Mouse (Mus musculus) embryonic facial prominence, embryonic 14.5 days (tissue): Measurements from ENCODE around the gene Sclt1. TPM values are rescaled to one million over a fixed set of nuclear protein-coding genes. Genes with fewer than 3 reads are reported as not detected.

Experiments
- ATAC-seq: fragments of 200-750 bp; cut with Nextera tagmentation; 2 replicates; pipeline ENCODE4 v1.8.0; 2017; ENCODE audit warnings: low read depth, moderate number of reproducible peaks, moderate TSS enrichment
- DNase-seq: peaks from one replicate; pipeline ENCODE4 v3.0.0-alpha.2; 2015; ENCODE audit warnings: low spot score
- H3K27ac ChIP-seq: fragments of 300-500 bp; sonication (generic); replicated peaks from 2 replicates; pipeline ENCODE4 v1.5.1; 2014; ENCODE audit warnings: low read depth, mild to moderate bottlenecking, low read length, moderate library complexity
- H3K27me3 ChIP-seq: fragments of 300-500 bp; sonication (generic); replicated peaks from 2 replicates; pipeline ENCODE4 v1.6.1; 2014; ENCODE audit warnings: low read length; ENCODE audit not compliant: control insufficient read depth, insufficient read depth
- H3K36me3 ChIP-seq: fragments of 300-500 bp; sonication (generic); 2 replicates; pipeline ENCODE4 v1.6.1; 2014; ENCODE audit warnings: low read length, mixed read lengths; ENCODE audit not compliant: control insufficient read depth, insufficient read depth
- H3K4me1 ChIP-seq: fragments of 300-500 bp; sonication (generic); 2 replicates; pipeline ENCODE4 v1.6.1; 2014; ENCODE audit warnings: antibody characterized with exemption, low read length; ENCODE audit not compliant: control insufficient read depth, insufficient read depth
- H3K4me2 ChIP-seq: fragments of 300-500 bp; sonication (generic); 2 replicates; pipeline ENCODE4 v1.6.1; 2014; ENCODE audit warnings: low read depth, mild to moderate bottlenecking, low read length, moderate library complexity, mixed read lengths
- H3K4me3 ChIP-seq: fragments of 300-500 bp; sonication (generic); 2 replicates; pipeline ENCODE4 v1.5.1; 2014; ENCODE audit warnings: low read depth, mild to moderate bottlenecking, low read length
- H3K9ac ChIP-seq: fragments of 300-500 bp; sonication (generic); 2 replicates; pipeline ENCODE4 v1.6.1; 2014; ENCODE audit warnings: low read depth, mild to moderate bottlenecking, low read length, moderate library complexity, mixed read lengths
- H3K9me3 ChIP-seq: fragments of 300-500 bp; sonication (generic); 2 replicates; pipeline ENCODE4 v1.6.1; 2016; ENCODE audit warnings: low read length; ENCODE audit not compliant: control insufficient read depth
- WGBS: fragments of 180-500 bp; shearing (Covaris S2); extraction: QIAGEN DNeasy Blood & Tissue Kit; methylation state at CpG from one replicate; pipeline ENCODE4 v1.1.7; 2014; 5-methylcytosine and 5-hydroxymethylcytosine counted together
- polyA plus RNA-seq: library from polyadenylated mRNA; unstranded; fragments of >200 nt; fragmentation: Nextera tagmentation; extraction: Ambion mirVana; gene quantifications from 2 replicates; pipeline ENCODE4 v1.2.1, GENCODE M21; 2014

Sclt1 gene
- polyA plus RNA-seq, 1 experiment from 2014 or later = 17.5 TPM

- Histone ChIP-seq H3K4me2 (no peak overlapping the region), H3K27me3 (no peaks in the 10 kb centered on the region), H3K4me1 (no peaks in the 10 kb centered on the region), H3K9me3 (peaks cover 4% of the 10 kb centered on the region; the same call in 1 of the 2 replicates), H3K9ac (no peak overlapping the region), H3K4me3 (no peak overlapping the region), H3K27ac (no peak overlapping the region), H3K36me3 (peaks cover 47% of the 10 kb centered on the region)
- ATAC-seq (no peak), DNase-seq (no peak)
- WGBS = 90% methylated on average over 9 of the region's 9 CpGs
Observed at GRCm38 (mm10) chr3:41613706-41614105, 128.6 kb downstream of the Sclt1 start.

DNA sequence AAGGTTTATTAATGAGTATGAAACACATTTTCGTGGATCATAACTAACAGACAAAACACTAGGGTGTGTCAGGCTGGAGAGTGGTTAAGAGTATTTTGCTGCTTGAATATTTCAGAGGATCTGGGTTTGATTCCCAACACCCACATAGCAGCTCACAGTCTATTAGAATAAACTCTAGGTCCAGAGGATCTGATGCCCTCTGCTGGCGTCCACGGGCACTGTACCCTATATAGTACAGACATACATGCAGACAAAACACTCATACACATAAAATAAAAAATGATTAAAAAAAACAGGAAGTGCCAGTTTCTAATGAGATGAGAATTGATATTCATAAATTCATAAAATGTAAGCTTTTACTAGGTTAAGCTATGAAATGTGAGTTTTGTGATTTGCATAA is 130.1 kb downstream of the Sclt1 start:
- no peaks in the 10 kb centered on the region for H3K4me1 ChIP-seq
- no peak for ATAC-seq

DNA sequence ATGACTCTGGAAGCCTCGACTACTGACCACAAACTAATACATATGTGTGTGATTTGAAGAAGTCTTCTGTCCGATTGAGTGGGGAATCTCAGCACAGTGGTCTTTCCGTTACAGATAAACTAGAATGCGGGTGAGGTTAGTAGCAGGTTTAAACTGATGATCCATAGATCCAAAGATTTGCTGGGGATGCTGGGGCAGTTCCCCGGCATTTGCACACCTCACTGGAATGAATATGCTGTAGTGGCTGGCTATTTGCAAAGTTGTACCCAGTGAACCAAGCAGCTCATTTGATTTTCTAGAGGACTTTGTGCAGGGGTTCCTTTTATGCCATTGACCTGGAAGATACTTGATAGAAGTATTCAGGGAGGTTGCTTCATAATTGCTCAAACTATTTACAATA is 133.2 kb downstream of the Sclt1 start:
- H3K27ac ChIP-seq = no peak overlapping the region
- ATAC-seq = no peak
- no peaks in the 10 kb centered on the region for H3K27me3 ChIP-seq
- H3K36me3 ChIP-seq = peaks cover 46% of the 10 kb centered on the region
- H3K4me3 ChIP-seq = no peak overlapping the region
- peaks cover 4% of the 10 kb centered on the region; the same call in 1 of the 2 replicates for H3K9me3 ChIP-seq
- no peak overlapping the region for H3K4me2 ChIP-seq
- H3K9ac ChIP-seq = no peak overlapping the region
- DNase-seq = no peak
- WGBS = 88% methylated on average over 5 of the region's 5 CpGs
- H3K4me1 ChIP-seq = no peaks in the 10 kb centered on the region; the same call in 1 of the 2 replicates

More for the DNA sequence above, 130.1 kb downstream of the Sclt1 start:
- DNase-seq = no peak
- Histone ChIP-seq H3K36me3 (peaks cover 47% of the 10 kb centered on the region), H3K4me2 (no peak overlapping the region), H3K9me3 (peaks cover 4% of the 10 kb centered on the region; the same call in 1 of the 2 replicates), H3K9ac (no peak overlapping the region), H3K27me3 (no peaks in the 10 kb centered on the region), H3K4me3 (no peak overlapping the region), H3K27ac (no peak overlapping the region)
- WGBS = 94% methylated on average over 3 of the region's 3 CpGs

DNA sequence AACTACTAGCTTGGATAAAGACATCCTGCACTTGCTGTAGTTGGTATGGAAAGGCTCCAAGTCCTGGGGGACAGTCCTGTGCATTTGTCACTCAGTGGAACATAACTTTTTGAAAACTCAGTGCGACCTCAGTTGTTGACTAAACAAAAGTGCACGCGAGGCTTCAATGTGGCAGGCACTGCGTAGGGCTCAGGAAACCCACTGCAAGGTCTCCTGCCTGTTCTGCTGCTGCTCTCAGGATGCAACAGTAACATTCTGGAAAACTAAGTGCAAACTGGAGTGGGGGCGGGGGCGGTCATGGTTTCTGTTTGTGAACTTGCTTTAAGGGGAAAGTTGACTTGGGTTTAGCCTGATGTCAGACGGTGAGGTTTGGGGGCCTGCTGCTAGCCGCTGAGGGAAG is 134.8 kb downstream of the Sclt1 start:
- Histone ChIP-seq H3K4me2 (no peak overlapping the region), H3K36me3 (peaks cover 30% of the 10 kb centered on the region), H3K27ac (no peak overlapping the region), H3K4me3 (no peak overlapping the region), H3K27me3 (no peaks in the 10 kb centered on the region), H3K9ac (no peak overlapping the region), H3K9me3 (peaks cover 4% of the 10 kb centered on the region; the same call in 1 of the 2 replicates), H3K4me1 (peaks cover 9% of the 10 kb centered on the region)
- ATAC-seq (no peak), DNase-seq (no peak)
- 88% methylated on average over 8 of the region's 8 CpGs for WGBS

- 89% methylated on average over 9 of the region's 9 CpGs for WGBS
- ATAC-seq (no peak), DNase-seq (no peak)
- H3K4me2 ChIP-seq = no peak overlapping the region
- H3K4me3 ChIP-seq = no peak overlapping the region
- H3K9me3 ChIP-seq = peaks cover 1% of the 10 kb centered on the region; the same call in 1 of the 2 replicates
- peaks cover 26% of the 10 kb centered on the region for H3K36me3 ChIP-seq
- H3K4me1 ChIP-seq = peaks cover 9% of the 10 kb centered on the region
- H3K27ac ChIP-seq = no peak overlapping the region
- H3K27me3 ChIP-seq = no peaks in the 10 kb centered on the region
- H3K9ac ChIP-seq = no peak overlapping the region
Observed at GRCm38 (mm10) chr3:41607050-41607449, 135.3 kb downstream of the Sclt1 start.

DNA sequence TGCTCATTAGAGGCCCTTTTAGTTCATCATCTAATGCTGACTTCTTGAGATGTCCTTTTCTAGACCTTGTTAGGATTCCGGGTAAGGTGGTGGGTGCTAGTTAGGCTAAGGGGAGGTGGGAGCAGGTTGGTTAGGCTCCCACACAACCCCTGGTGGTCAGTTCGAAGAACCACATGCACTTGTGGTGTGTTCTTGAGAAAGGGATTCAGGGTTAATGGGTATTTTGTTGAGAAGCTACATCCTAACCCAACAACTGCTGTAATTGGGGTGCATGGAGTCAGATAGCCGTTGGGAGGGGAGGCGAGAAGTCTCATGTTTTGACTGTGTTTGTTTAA is 136.0 kb downstream of the Sclt1 start:
- H3K9me3 ChIP-seq = no peaks in the 10 kb centered on the region
- peaks cover 9% of the 10 kb centered on the region for H3K4me1 ChIP-seq
- peaks cover 23% of the 10 kb centered on the region for H3K36me3 ChIP-seq
- H3K27ac ChIP-seq = no peak overlapping the region
- no peak overlapping the region for H3K4me3 ChIP-seq
- DNase-seq = no peak
- H3K9ac ChIP-seq = no peak overlapping the region
- ATAC-seq = no peak
- H3K4me2 ChIP-seq = no peak overlapping the region
- 82% methylated on average over 4 of the region's 4 CpGs for WGBS
- no peaks in the 10 kb centered on the region for H3K27me3 ChIP-seq

- Histone ChIP-seq H3K36me3 (peaks cover 23% of the 10 kb centered on the region), H3K4me1 (peaks cover 9% of the 10 kb centered on the region), H3K27me3 (no peaks in the 10 kb centered on the region), H3K27ac (no peak overlapping the region), H3K4me2 (no peak overlapping the region), H3K9ac (no peak overlapping the region), H3K9me3 (no peaks in the 10 kb centered on the region), H3K4me3 (no peak overlapping the region)
- 90% methylated on average over 13 of the region's 13 CpGs for WGBS
- peak; percentile 64 for ATAC-seq
- DNase-seq = peak; percentile 28
Observed at GRCm38 (mm10) chr3:41605601-41606329, 136.5 kb downstream of the Sclt1 start.

- no peaks in the 10 kb centered on the region for H3K9me3 ChIP-seq
- no peak for ATAC-seq
- peaks cover 9% of the 10 kb centered on the region for H3K4me1 ChIP-seq
- H3K27ac ChIP-seq = no peak overlapping the region
- no peak overlapping the region for H3K9ac ChIP-seq
- no peak overlapping the region for H3K4me3 ChIP-seq
- peaks cover 15% of the 10 kb centered on the region for H3K36me3 ChIP-seq
- H3K4me2 ChIP-seq = no peak overlapping the region
- DNase-seq = no peak
- H3K27me3 ChIP-seq = no peaks in the 10 kb centered on the region
- 94% methylated on average over 12 of the region's 12 CpGs for WGBS
Observed at GRCm38 (mm10) chr3:41604629-41605321, 137.5 kb downstream of the Sclt1 start.
